Mouse (Mus musculus) neutrophil, adult 83 days (primary cell): Measurements from ENCODE around the gene Dennd1b. TPM values are rescaled to one million over a fixed set of nuclear protein-coding genes. Genes with fewer than 3 reads are reported as not detected.

Source experiments
- total RNA-seq, 2 experiments: library from RNA; stranded (reverse); gene quantifications; one replicate each; pipeline ENCODE4 v1.2.4; 2023

Dennd1b gene
- total RNA-seq, result 10 to 100 TPM; 34.9 to 42.2 TPM

DNA sequence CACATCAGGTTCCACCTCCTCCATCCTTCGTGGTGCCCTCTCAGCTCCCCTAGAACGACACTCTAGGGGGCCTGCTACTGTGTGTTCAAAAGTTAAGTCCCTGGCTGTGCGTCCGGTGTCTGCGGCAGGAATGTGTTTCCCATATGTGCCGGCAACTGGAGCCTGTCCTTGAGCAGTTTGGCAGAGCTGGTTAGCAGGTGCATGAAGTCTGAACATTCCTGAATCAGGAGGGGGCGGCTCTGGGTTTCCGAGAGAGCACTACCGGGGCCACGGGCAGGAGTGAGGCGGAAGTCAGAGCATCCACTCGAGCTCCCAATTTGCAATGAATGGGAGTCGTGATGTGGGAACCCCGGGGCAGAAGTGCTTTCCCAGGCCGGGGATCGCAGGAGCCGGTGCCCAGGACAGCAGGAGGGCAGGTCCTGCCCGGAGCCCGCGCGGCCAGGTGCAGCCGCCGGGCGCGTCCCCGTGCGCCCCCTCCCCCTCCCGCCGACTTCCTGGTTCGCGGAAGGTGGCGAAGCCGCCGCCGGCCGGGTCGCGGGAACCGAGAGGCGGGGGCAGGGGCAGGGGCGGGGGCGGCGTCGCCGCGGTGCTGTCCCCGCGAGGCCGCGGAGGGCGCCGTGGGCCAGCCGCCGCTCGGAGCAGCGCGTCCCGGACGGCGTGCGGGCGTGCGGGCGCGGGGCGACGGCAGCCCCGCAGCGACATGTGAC lies at the start of gene Dennd1b:
Dennd1b (plus strand) TSS at position 275 of the 707 bp plus-strand sequence.

Other genes with a start within 250 kb of the Dennd1b start
- gene Lhx9, start 114.9 kb upstream of the Dennd1b start, total RNA-seq, result not detected
- gene 2310009B15Rik, start 106.6 kb upstream of the Dennd1b start, total RNA-seq, result 1 to 10 TPM; 8.5 to 8.8 TPM